Mouse (Mus musculus): Measurements from ENCODE around the gene Pth1r.

GRCm38 (mm10) chr9:110742951-110743455 lies 3.9 kb downstream of the Pth1r start:
- TF ChIP-seq POLR2A (IDR thresholded peaks at IDR 0.05; ENCODE audit: extremely low read depth, insufficient read depth, low read length) (no peak), CTCF (IDR thresholded peaks at IDR 0.05; ENCODE audit: low read depth, low read length) (no peak)
